Mouse (Mus musculus) heart, embryonic 10.5 days (tissue): ENCODE data around the gene Dnmt3a. TPM values are rescaled to one million over a fixed set of nuclear protein-coding genes. Genes with fewer than 3 reads are reported as not detected.

Experiments
- DNase-seq: peaks from one replicate; pipeline ENCODE4 v3.0.0-alpha.2; 2017; ENCODE audit warnings: low spot score
- H3K27ac ChIP-seq: fragments of 300-500 bp; sonication (generic); 2 replicates; pipeline ENCODE4 v1.5.1; 2016; ENCODE audit warnings: mild to moderate bottlenecking
- H3K27me3 ChIP-seq: fragments of 300-500 bp; sonication (generic); 2 replicates; pipeline ENCODE4 v1.6.1; 2016; ENCODE audit warnings: mild to moderate bottlenecking; ENCODE audit not compliant: poor library complexity, insufficient read depth, severe bottlenecking
- H3K36me3 ChIP-seq: fragments of 300-500 bp; sonication (generic); 2 replicates; pipeline ENCODE4 v1.6.1; 2016; ENCODE audit warnings: mild to moderate bottlenecking, moderate library complexity
- H3K4me1 ChIP-seq: fragments of 300-500 bp; sonication (generic); 2 replicates; pipeline ENCODE4 v1.6.1; 2016; ENCODE audit warnings: mild to moderate bottlenecking
- H3K4me3 ChIP-seq: fragments of 300-500 bp; sonication (generic); 2 replicates; pipeline ENCODE4 v1.5.1; 2016; ENCODE audit warnings: mild to moderate bottlenecking, moderate library complexity
- H3K9me3 ChIP-seq: fragments of 300-500 bp; sonication (generic); 2 replicates; pipeline ENCODE4 v1.6.1; 2016; ENCODE audit warnings: mild to moderate bottlenecking, moderate library complexity
- WGBS: fragments of 180-500 bp; shearing (Covaris S2); methylation state at CpG from one replicate; pipeline ENCODE4 v1.1.7; 2016; 5-methylcytosine and 5-hydroxymethylcytosine counted together
- polyA plus RNA-seq: library from polyadenylated mRNA; unstranded; fragments of >200 nt; fragmentation: Nextera tagmentation; extraction: Ambion mirVana; gene quantifications from 2 replicates; pipeline ENCODE4 v1.2.1, GENCODE M21; 2016

The Dnmt3a gene
- polyA plus RNA-seq, 1 experiment from 2014 or later: 154 TPM

- H3K27ac ChIP-seq: no peak overlapping the region
- H3K4me3 ChIP-seq: no peak overlapping the region
- H3K27me3 ChIP-seq: no peaks in the 10 kb centered on the region
- 85% methylated on average over 5 of the region's 5 CpGs for WGBS
- no peak for DNase-seq
- H3K9me3 ChIP-seq: no peaks in the 10 kb centered on the region
- peaks cover 42% of the 10 kb centered on the region for H3K4me1 ChIP-seq
- peaks cover 11% of the 10 kb centered on the region for H3K36me3 ChIP-seq
Observed at GRCm38 (mm10) chr12:3777682-3778081, 28.1 kb upstream of the Dnmt3a start.

GRCm38 (mm10) chr12:3778286-3778685, 27.5 kb upstream of the Dnmt3a start:
- H3K4me3 ChIP-seq: no peak overlapping the region
- peaks cover 8% of the 10 kb centered on the region for H3K36me3 ChIP-seq
- WGBS: 82% methylated on average over 6 of the region's 6 CpGs
- peaks cover 48% of the 10 kb centered on the region for H3K4me1 ChIP-seq
- no peak for DNase-seq
- H3K27ac ChIP-seq: no peak overlapping the region
- H3K27me3 ChIP-seq: no peaks in the 10 kb centered on the region
- no peaks in the 10 kb centered on the region for H3K9me3 ChIP-seq

DNA sequence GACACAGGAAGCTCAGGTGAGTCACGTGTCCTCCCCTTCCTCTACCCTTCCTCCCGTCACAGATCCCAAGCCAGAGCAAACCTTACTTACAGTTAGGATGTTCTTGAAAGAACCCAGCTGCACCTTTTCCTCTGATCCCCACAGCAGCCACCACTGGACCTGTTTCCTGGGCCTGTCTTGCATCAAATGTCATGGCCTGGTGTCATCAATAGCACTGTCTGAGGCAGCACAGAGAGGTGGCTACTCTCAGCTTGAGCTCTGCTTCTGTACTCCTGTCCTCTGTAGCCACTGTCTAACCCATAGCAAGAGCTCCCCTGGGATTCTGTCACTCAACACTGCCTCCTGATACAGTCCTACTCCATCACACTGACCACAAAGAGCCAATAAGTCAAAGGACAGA, 26.2 kb upstream of the Dnmt3a start:
- peak overlapping the region; percentile 30 for H3K27ac ChIP-seq
- no peaks in the 10 kb centered on the region for H3K27me3 ChIP-seq
- whole genome bisulfite sequencing: 41% methylated on average over 2 of the region's 2 CpGs
- no peak for DNase-seq
- H3K36me3 ChIP-seq: peaks cover 4% of the 10 kb centered on the region; the same call in 1 of the 2 replicates
- no peaks in the 10 kb centered on the region for H3K9me3 ChIP-seq
- peaks cover 59% of the 10 kb centered on the region for H3K4me1 ChIP-seq
- H3K4me3 ChIP-seq: no peak overlapping the region

DNA sequence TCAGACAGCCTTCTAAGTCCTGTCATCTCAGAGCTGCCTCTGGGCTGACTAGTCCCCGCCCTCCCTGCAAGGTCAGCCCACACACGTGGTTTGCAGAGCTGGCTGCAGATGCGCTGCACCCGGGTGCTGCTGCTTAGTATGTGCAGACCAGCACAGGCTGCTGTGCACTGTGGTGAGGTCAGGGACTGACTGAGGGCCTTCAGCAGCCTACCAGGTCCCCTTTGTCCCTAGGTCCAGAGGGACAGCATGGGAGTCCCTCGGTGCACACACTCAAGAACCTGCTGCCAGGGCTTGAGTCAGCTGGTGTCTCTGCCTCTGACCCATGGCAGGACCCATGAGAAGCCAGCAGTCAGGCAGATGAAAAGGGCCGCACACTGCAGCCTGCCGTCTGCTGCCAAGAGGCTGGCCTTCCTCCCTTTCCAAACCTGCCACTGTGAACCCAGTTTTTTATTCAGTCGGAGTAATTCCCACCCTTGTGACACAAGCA, 25.4 kb upstream of the Dnmt3a start:
- peaks cover 66% of the 10 kb centered on the region for H3K4me1 ChIP-seq
- peaks cover 4% of the 10 kb centered on the region; the same call in 1 of the 2 replicates for H3K36me3 ChIP-seq
- H3K27me3 ChIP-seq: no peaks in the 10 kb centered on the region
- no peak for DNase-seq
- 21% methylated on average over 8 of the region's 8 CpGs for WGBS
- peak overlapping the region; percentile 90 for H3K27ac ChIP-seq
- 0 out of 2 replicates have a peak overlapping the region, but pooled peaks have one; percentile 19 for H3K4me3 ChIP-seq
- no peaks in the 10 kb centered on the region for H3K9me3 ChIP-seq

DNA sequence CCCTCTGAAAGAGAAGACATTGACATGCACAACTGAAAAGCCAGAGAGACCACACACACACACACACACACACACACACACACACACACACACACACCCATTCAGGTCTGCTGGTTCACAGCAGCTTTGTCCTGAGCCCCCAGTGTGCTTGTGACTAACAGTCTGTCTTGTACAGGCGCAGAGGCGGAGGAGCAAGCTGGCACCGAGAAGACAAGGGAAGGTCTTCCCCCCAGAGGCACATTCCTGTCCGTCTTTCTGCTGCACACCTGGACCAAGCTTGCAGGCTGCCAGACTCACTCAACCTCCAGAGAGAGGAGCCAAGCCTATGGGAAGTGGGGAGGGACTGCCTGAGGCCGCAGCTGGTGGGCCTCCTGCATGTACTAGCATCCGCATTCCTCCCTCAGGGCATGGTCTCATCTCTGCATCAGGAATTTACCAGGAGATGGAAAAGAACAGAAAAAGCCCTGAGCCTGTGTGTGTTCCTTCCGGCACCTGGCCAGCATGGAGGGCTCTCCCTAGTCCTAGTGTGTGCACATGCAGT, 24.8 kb upstream of the Dnmt3a start:
- 30% methylated on average over 7 of the region's 7 CpGs for WGBS

GRCm38 (mm10) chr12:3781482-3781881, 24.3 kb upstream of the Dnmt3a start:
- DNase-seq: peak; percentile 96
- peak overlapping the region; percentile 27; the same call in 1 of the 2 replicates for H3K4me3 ChIP-seq
- no peaks in the 10 kb centered on the region for H3K9me3 ChIP-seq
- H3K27ac ChIP-seq: peak overlapping the region; percentile 90
- no peaks in the 10 kb centered on the region for H3K36me3 ChIP-seq
- H3K27me3 ChIP-seq: no peaks in the 10 kb centered on the region
- H3K4me1 ChIP-seq: peaks cover 68% of the 10 kb centered on the region
- 5% methylated on average over 8 of the region's 8 CpGs for WGBS

More for the DNA sequence above, 24.8 kb upstream of the Dnmt3a start:
- no peaks in the 10 kb centered on the region for H3K27me3 ChIP-seq
- H3K4me1 ChIP-seq: peaks cover 66% of the 10 kb centered on the region
- peaks cover under 1% of the 10 kb centered on the region; the same call in 1 of the 2 replicates for H3K36me3 ChIP-seq
- H3K27ac ChIP-seq: peak overlapping the region; percentile 90
- peak overlapping the region; percentile 27 for H3K4me3 ChIP-seq
- DNase-seq: peak; percentile 84
- no peaks in the 10 kb centered on the region for H3K9me3 ChIP-seq

GRCm38 (mm10) chr12:3783196-3783825, 22.5 kb upstream of the Dnmt3a start:
- WGBS: 62% methylated on average over 3 of the region's 3 CpGs

DNA sequence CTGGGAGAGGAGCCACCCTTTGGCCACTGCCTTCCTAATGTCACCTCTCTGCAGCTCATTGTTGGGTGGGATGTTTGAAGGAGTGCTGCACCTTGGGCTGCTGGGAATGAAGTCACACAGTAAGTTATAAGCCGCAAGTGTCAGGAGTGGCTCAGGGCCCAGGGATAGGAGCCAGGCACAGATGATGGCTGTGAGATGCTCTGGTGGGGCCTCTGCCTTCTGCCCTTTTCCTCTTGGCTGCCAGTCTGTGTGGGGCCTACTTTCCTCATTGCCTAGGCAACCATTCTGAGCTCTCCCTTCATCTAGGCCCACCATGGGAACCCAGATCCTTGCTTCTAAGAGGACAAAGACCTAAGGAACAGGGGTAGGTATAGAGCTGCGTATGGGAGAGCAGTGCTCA, 21.5 kb upstream of the Dnmt3a start:
- H3K27ac ChIP-seq: peak overlapping the region; percentile 42
- WGBS: 84% methylated on average over 2 of the region's 2 CpGs
- H3K9me3 ChIP-seq: no peaks in the 10 kb centered on the region
- DNase-seq: no peak
- no peaks in the 10 kb centered on the region for H3K27me3 ChIP-seq
- H3K36me3 ChIP-seq: no peaks in the 10 kb centered on the region
- H3K4me3 ChIP-seq: no peak overlapping the region
- H3K4me1 ChIP-seq: peaks cover 79% of the 10 kb centered on the region

More at GRCm38 (mm10) chr12:3783196-3783825, 22.5 kb upstream of the Dnmt3a start:
- no peak for DNase-seq
- H3K4me3 ChIP-seq: no peak overlapping the region
- no peaks in the 10 kb centered on the region for H3K27me3 ChIP-seq
- H3K27ac ChIP-seq: no peak overlapping the region
- no peaks in the 10 kb centered on the region for H3K36me3 ChIP-seq
- H3K4me1 ChIP-seq: peaks cover 85% of the 10 kb centered on the region
- no peaks in the 10 kb centered on the region for H3K9me3 ChIP-seq

DNA sequence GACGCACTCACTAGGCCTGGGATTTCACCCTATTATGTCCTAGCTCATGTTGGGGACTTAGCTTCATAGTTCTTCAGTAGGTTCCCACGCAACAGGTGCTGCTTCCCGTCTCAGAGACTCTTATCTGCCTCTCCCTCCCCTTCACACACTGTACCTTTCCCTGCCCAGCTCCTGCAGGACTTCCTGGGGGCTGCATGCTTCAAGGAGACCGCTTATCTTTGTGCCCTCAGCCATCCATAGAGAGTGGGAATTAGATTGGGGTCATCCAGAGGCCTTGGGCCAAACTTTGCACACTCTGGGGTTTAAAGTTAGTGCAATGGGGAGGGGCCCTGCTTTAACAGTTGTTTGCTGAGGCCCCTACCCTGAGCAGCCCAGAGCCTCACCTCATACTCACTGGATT, 21.1 kb upstream of the Dnmt3a start:
- Histone ChIP-seq H3K27ac (peak overlapping the region; percentile 42), H3K4me3 (no peak overlapping the region), H3K9me3 (no peaks in the 10 kb centered on the region), H3K4me1 (peaks cover 74% of the 10 kb centered on the region), H3K27me3 (no peaks in the 10 kb centered on the region), H3K36me3 (no peaks in the 10 kb centered on the region)
- DNase-seq: no peak
- WGBS: 54% methylated on average over 4 of the region's 4 CpGs

DNA sequence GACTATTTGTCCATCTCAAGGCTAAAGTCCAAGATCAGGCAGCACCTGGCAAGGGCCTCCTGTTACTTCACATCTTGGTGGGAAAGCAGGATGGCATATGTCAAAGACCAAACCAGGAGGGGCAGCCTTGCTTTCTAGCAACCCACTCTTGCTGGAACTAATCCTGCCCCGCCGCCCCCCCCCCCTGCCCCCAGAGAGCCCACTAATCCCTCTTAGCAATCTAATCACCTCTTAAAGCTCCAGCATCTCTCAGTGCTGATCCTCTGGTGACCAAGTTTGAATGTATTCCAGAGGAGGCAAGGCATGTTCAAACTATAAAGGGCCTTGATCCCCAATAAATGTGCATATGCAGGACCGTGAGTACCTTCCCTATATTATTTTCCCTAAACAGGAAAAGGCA, 18.8 kb upstream of the Dnmt3a start:
- Histone ChIP-seq H3K9me3 (no peaks in the 10 kb centered on the region), H3K36me3 (no peaks in the 10 kb centered on the region), H3K4me1 (peaks cover 55% of the 10 kb centered on the region), H3K27ac (peak overlapping the region; percentile 50; the same call in 1 of the 2 replicates), H3K27me3 (no peaks in the 10 kb centered on the region), H3K4me3 (no peak overlapping the region)
- WGBS: 36% methylated on average over 3 of the region's 3 CpGs
- DNase-seq: no peak

DNA sequence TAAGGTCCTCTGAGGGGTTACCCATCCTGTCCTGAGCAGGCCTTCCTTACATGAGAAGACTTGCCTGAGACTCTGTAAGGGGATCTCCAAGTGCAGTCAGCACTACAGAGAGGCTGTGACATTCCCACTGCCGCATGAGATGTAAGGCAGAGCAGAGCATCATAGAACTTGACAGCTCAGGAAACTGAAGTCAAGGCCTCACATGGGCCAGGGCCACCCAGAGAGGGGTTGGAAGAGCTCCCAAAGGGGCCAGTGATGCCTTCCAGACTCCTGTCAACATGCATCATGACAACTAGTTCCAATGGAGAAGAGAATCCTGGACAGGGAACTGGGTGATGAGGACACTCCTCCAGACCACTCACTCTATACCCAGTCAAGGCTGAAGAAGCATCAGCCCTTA, 18.3 kb upstream of the Dnmt3a start:
- Histone ChIP-seq H3K4me3 (no peak overlapping the region), H3K9me3 (no peaks in the 10 kb centered on the region), H3K36me3 (no peaks in the 10 kb centered on the region), H3K4me1 (peaks cover 53% of the 10 kb centered on the region), H3K27me3 (no peaks in the 10 kb centered on the region), H3K27ac (peak overlapping the region; percentile 50)
- 11% methylated on average over 1 of the region's 1 CpGs for WGBS
- no peak for DNase-seq

- WGBS: 51% methylated on average over 5 of the region's 5 CpGs
- H3K27ac ChIP-seq: peak overlapping the region; percentile 50; the same call in 1 of the 2 replicates
- H3K4me1 ChIP-seq: peaks cover 45% of the 10 kb centered on the region
- no peak overlapping the region for H3K4me3 ChIP-seq
- DNase-seq: no peak
- 0 out of 2 replicates have a peak, but pooled peaks cover 7% of the 10 kb centered on the region for H3K27me3 ChIP-seq
- no peaks in the 10 kb centered on the region for H3K36me3 ChIP-seq
- no peaks in the 10 kb centered on the region for H3K9me3 ChIP-seq
Observed at GRCm38 (mm10) chr12:3788421-3789051, 17.3 kb upstream of the Dnmt3a start.

DNA sequence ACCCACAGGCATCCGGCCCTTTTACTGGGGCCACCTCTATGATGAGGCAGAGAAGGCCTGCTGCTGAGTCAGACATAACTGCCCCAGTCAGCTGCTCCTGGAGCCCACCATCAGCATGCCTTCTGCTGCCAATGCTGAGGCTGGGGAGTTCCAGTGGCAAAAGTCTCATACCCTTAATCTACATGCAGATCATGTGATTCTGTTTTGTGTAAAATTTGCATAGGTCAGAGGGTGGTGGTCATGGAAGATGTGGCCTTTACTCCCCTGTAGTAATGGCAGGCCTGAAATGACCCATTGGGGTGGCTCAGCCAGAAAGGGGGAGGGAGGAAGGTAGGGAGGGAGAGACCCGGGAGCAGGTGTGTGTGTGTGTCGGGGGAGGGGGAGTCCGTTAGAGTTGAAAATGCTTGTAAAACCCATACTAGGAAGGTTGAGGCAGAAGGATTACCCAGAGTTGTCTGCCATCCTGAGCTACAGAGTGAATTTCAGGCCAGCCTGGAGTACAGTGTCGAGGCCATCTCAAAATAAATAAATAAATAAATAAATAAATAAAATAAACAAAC, 16.1 kb upstream of the Dnmt3a start:
- H3K4me3 ChIP-seq: no peak overlapping the region
- no peaks in the 10 kb centered on the region for H3K36me3 ChIP-seq
- H3K27ac ChIP-seq: no peak overlapping the region
- H3K4me1 ChIP-seq: peaks cover 36% of the 10 kb centered on the region
- no peak for DNase-seq
- 71% methylated on average over 5 of the region's 5 CpGs for WGBS
- 0 out of 2 replicates have a peak, but pooled peaks cover 8% of the 10 kb centered on the region for H3K27me3 ChIP-seq
- H3K9me3 ChIP-seq: no peaks in the 10 kb centered on the region
